Mouse (Mus musculus) right cerebral cortex, postnatal 36 days (tissue): ENCODE measurements around the gene Sult2b1.

Source experiments
- DNase-seq, 2 experiments: peaks; one replicate each; pipeline ENCODE4 v3.0.0; 2022; ENCODE audit warnings: low spot score in 2 of 2, mixed read lengths in 1 of 2

Sult2b1 gene

DNA sequence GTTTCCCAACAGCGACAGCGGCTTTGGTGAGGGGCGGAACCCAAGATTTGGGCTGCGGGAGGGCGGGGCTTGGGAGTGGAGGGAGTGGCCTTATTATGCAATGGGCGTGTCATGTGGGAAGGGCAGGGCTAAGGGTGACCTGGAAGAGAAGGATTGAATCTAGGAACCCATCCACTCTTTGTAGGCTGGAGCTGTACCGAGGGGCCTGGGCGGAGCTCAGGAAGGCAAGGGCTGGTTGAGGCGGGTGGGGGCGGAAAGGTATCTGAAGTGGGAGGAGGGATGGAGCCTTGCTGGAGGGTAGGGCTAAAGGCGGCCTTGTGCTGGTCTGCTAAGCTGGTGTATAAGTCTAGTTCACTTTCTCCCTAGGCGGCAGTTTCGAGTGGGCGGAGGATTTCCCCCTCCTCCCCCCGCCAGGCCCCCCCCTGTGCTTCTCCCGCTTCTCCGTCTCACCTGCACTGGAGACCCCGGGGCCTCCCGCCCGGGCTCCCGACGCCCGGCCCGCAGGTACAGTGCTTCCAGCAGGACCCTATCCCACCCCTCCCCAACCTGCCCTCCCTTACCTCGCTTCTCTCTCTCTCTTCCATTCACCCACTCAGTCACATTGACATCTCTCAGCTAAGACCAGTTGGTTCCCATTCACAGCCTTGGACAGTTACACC is 16.2 kb upstream of the Sult2b1 start:
- DNase-seq: no peak

DNA sequence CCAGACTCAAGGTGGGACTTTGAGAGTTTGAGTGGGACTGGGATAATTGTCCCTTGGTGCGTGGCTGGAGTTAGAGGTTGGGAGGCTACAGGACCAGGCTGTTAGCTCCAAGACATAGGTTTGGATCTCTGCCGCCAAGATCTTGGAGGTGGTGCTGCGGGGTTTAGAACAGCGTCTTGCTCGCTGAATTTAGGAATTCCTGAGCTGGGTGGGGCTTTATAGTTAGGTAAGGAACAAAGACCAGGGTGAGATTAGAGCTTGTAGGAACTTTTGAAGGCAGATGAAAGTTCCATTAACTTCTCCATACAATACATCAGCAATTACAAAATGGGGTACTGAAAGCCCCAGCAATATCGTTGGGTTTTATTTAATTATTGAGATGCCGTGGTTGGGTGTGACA is 15.5 kb upstream of the Sult2b1 start:
- no peak for DNase-seq

GRCm38 (mm10) chr7:45798931-45799330 is 14.5 kb upstream of the Sult2b1 start:
- DNase-seq: no peak

- no peak for DNase-seq
Observed at GRCm38 (mm10) chr7:45798511-45798836, 14.0 kb upstream of the Sult2b1 start.

- DNase-seq: no peak
Observed at GRCm38 (mm10) chr7:45797661-45798510, 13.4 kb upstream of the Sult2b1 start.

DNA sequence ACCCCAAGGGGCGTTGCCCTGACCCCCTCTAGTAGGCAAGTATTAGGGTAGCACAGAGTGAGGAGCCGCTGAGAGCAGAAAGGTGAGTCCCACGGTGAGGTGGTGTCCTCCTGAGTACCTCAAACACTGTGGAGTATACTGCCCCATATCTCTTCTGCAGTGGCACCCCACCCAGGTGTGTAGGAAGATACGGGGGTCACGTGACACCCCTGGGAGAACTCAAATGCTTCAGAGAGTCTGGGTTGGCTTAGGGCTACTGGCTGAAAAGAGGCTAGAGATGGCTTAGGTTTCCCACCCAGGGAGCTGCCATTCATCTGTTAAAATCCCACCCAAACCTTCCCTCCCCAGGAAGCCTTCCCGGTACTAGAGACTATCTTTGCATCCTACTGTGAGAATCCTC is 12.5 kb upstream of the Sult2b1 start:
- no peak for DNase-seq

DNA sequence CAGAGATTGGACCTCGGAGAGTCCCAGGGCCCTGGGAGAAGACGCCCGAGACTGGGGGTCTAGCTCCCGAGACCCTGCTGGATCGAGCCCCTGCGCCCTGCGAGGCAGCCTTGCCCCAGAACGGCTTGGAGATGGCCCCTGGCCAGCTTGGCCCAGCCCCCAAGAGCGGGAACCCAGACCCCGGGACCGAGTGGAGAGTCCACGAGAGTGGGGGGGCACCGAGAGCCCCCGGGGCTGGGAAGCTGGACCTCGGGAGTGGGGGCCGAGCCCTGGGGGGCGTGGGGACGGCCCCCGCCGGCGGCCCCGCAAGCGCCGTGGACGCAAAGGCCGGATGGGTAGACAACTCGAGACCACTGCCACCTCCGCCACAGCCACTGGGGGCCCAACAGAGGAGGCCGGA is 10.5 kb upstream of the Sult2b1 start:
- no peak for DNase-seq

DNA sequence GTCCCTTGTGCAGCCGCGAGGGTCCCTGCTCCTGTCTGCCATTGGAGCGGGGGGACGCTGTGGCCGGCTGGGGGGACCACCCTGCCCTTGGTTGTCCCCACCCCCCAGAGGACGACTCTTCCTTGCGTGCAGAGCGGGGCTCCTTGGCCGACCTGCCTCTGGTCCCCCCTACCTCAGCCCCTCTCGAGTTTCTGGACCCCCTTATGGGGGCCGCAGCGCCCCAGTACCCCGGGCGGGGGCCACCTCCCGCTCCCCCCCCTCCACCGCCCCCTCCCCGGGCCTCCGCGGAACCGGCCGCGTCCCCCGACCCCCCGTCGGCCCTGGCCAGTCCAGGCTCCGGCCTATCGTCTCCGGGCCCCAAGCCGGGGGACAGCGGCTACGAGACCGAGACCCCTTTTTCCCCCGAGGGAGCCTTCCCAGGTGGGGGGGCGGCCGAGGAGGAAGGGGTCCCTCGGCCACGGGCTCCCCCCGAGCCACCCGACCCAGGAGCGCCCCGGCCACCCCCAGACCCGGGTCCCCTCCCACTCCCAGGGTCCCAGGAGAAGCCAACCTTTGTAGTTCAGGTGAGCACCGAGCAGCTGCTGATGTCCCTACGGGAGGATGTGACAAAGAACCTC is 9.6 kb upstream of the Sult2b1 start:
- DNase-seq: no peak

- DNase-seq: no peak
Observed at GRCm38 (mm10) chr7:45793240-45793639, 8.8 kb upstream of the Sult2b1 start.

- DNase-seq: no peak
Observed at GRCm38 (mm10) chr7:45791756-45792490, 7.5 kb upstream of the Sult2b1 start.

DNA sequence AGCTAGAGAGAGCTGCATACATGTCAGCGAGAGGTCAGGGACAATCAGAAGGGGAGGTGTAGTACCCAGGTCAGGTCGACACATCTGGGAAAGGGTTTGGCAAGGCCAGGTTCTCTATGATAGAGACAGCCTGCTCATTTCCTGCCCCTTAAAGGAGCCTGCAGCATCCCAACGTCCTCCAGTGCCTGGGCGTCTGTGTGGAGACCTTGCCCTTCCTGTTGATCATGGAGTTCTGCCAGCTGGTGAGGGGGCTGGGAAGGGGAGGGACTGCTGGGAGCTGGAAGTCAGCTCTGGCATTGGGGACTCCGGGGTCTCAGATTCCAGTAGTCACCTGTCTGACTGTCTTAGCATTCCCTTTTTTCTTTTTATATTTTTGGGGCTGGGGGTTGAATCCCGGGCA is 6.3 kb upstream of the Sult2b1 start:
- DNase-seq: no peak

DNA sequence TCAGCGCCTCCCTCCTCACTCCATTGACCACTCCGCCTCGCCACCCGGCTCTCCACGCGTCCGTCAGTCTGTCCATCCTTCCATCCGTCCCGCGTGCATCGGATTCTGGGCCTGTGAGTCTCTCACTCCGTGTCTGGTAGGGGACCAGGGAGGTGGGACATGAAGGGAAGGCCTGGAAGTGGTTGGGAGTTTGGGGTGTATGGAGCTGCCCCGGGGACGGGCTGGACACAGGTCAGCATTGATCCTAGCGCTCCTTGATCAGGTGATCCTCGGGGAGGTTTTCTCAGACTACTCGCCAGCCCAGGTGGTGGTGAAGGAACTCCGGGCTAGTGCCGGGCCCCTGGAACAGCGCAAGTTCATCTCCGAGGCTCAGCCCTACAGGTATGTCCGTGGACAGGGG is 3.2 kb upstream of the Sult2b1 start:
- DNase-seq: no peak

DNA sequence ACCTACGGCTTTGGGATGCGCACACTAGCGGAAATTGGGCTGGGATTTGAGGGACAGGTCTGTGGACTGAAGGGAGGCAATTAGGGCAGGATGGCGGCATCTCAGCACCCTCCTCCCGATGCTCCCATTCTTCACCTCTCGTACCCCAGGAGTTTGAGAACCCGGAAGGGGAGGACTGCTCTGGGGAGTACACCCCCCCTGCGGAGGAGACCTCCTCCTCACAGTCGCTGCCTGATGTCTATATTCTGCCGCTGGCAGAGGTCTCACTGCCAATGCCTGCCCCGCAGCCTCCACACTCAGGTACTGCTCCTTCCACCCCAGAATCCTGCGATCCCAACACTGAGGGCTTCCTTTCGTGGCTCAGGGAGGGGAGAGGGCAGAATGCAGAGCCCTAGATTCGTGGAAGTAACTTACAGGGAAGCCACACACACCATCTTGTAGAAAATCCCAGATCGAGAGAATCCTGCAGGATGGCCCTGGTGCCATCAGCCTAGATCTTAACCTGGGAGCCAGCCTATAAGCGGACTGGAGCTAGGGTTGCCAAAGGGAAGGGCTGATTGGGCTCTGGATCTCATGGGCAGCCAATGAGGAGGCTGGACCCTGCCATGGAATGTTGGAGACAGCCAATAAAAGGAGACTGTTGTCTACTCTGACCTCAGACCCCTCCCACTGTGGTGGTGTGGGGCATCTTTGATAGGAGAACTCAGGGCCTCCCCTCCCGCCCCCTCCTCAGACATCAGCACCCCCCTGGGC is 2.4 kb upstream of the Sult2b1 start:
- DNase-seq: peak; percentile 61 to 81

- DNase-seq: no peak
Observed at GRCm38 (mm10) chr7:45786136-45786578, 1.7 kb upstream of the Sult2b1 start.

DNA sequence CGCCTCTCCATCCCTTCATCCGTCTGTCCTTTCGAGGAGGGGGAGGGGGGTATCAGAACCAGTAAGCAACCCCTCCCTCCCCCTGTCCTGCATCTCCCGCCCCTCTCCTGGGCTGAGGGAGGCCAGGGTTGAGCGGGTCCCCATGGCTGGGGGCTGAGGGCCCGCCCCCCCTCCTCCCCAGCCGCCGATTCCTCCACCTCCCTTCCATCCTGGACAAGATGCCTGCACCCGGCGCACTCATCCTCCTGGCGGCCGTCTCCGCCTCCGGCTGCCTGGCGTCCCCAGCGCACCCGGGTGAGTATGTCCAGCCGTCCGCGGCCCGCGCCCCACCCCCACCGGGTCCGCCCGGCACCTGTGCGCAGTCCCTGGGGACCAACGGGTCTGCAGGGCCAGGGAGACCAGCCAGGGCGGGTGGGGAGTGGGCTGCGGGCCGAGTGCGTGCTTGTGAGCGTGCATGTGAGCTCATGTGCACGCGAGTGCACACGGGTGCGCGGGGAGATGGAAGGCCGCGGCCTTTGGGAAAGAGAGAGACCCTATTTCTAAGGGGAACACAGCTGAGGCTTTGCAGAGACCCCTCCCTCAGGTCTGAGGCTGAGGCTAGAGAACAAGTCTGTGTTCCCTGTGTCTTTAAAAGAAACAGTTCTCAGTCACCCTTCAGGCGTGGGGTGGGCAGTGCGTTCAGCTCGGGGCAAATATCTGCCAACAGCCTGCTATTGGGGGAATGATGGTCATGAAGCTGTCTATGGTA is 1.1 kb upstream of the Sult2b1 start:
- peak in 1 of 2 experiments; percentile 51 for DNase-seq

DNA sequence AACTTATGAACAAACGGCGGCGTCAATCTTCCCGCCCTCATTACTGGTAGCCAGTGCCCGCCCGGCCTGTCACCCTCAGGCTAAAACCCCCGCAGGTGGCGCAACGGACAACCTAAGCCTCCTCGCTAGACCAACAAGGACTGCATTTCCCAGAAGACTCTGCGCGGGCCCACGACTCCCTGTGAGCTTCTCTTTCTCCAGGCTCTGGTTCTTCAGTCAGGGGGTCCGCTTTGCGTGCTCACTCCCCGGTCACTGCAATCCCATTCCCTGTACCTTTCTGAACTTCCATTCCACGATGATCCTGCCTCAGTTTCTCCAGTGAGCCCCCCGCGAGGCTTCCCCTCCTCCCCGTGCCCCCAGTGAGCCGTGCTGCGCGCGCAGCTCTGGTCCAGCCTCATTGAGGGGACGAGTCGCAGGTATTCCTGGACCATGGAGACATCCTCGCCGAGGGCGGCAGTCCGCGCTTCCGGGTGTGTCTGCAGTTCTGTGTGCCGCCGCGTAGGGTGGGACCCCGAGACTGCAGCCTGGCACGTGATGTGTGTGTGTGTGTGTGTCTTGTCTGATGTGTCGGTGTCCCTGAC is 868 bp downstream of the Sult2b1 start, which contains the start of gene Lmtk3:
Gene Lmtk3 (plus strand): TSS at position 228 of the 581 bp plus-strand sequence.
- peak; percentile 80 to 85 for DNase-seq

GRCm38 (mm10) chr7:45782271-45782670 is 2.2 kb downstream of the Sult2b1 start:
- DNase-seq: no peak

DNA sequence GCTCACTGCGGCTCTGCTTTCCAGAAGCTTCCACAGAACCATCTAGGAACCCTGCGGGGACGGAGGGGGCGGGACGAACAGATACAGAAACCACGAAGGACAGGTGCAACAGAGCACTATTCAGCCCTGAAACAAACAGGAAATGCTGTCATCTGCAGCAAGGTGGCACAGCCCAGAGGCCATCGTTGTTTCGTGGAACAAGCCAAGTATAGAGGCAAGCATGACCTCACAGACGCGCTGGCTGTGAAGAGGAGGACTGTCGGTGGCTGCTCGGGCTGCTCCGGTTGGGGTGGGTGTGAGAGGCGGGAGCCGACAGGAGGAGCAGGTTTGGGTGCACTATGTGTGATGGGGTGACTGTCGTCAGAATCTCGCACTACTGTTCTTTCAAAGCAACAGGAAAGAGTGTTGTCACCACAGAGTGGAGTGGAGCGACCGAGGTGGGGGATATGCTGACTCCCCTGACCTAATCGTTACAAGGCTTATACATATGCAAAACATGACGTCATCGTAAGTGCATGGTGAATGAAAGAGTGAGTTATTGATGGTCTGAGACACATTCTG is 5.3 kb downstream of the Sult2b1 start:
- DNase-seq: no peak

DNA sequence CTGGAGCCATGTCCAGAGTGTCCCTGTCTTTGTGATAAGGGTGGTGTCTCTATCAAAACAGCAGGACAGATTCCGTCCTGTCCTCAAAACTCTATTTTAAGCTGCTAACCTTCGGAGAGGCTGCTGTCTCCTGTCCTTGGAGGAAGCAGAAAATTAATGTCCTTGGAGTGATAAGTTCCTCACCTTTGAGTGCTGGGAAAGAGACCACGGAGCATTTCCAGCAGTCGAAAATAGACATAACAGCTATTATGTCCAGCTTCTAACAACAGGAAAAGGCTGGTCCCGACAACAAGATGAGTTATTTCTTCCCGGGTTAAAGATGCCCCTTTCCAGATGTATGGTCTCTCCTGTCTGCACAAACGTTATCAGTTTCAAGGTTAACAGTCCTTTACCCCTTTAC is 9.2 kb downstream of the Sult2b1 start:
- no peak for DNase-seq

GRCm38 (mm10) chr7:45771101-45771500 is 13.4 kb downstream of the Sult2b1 start:
- DNase-seq: no peak
